Mouse (Mus musculus) myocyte (in vitro differentiated cells): ENCODE results near the gene Pam. TPM values are rescaled to one million over a fixed set of nuclear protein-coding genes. Genes with fewer than 3 reads are reported as not detected.

ENCODE experiments used
- H3K27me3 ChIP-seq: one replicate; pipeline ENCODE4 v1.6.1; 2011; ENCODE audit not compliant: control insufficient read depth, insufficient read depth, insufficient read length
- H3K36me3 ChIP-seq: one replicate; pipeline ENCODE4 v1.6.1; 2011; ENCODE audit not compliant: control insufficient read depth, insufficient read depth
- H3K4me2 ChIP-seq: one replicate; pipeline ENCODE4 v1.6.1; 2011; ENCODE audit warnings: low read depth, control low read depth
- H3K4me3 ChIP-seq: one replicate; pipeline ENCODE4 v1.5.1; 2011; ENCODE audit warnings: mild to moderate bottlenecking, control low read depth, moderate library complexity
- H3K79me2 ChIP-seq: one replicate; pipeline ENCODE4 v1.6.1; 2011; ENCODE audit not compliant: control insufficient read depth, insufficient read depth
- H3ac ChIP-seq: one replicate; pipeline ENCODE4 v1.6.1; 2011; ENCODE audit not compliant: control insufficient read depth, insufficient read length
- CEBPB ChIP-seq: IDR thresholded peaks from 2 replicates; pipeline ENCODE4 v1.6.1; 2011; ENCODE audit warnings: mild to moderate bottlenecking, moderate library complexity; ENCODE audit not compliant: poor library complexity, insufficient read depth, severe bottlenecking
- E2F4 ChIP-seq: IDR thresholded peaks from one replicate; pipeline ENCODE4 v1.6.1; 2011; ENCODE audit warnings: mild to moderate bottlenecking, control low read depth, moderate library complexity; ENCODE audit not compliant: insufficient read depth
- MAX ChIP-seq: IDR thresholded peaks from one replicate; pipeline ENCODE4 v1.6.1; 2011; ENCODE audit warnings: low read depth, mild to moderate bottlenecking, control low read depth
- MYOD1 ChIP-seq, 3 experiments: IDR thresholded peaks; one replicate each; pipeline ENCODE4 v1.6.1; 2011; ENCODE audit warnings: control low read depth in 2 of 3, low read depth in 2 of 3, mild to moderate bottlenecking in 2 of 3, moderate library complexity in 1 of 3; ENCODE audit not compliant: insufficient read length in 2 of 3, control insufficient read depth in 1 of 3
- MYOG ChIP-seq, 3 experiments: IDR thresholded peaks; one replicate each; pipeline ENCODE4 v1.6.1; 2011; ENCODE audit warnings: control low read depth in 2 of 3, low read depth in 2 of 3, mild to moderate bottlenecking in 2 of 3; ENCODE audit not compliant: insufficient read length in 2 of 3, control insufficient read depth in 1 of 3, insufficient read depth in 1 of 3
- POLR2A ChIP-seq: IDR thresholded peaks from one replicate; pipeline ENCODE4 v1.6.1; 2011; ENCODE audit warnings: low read depth, mild to moderate bottlenecking, control low read depth, moderate library complexity; ENCODE audit not compliant: insufficient read length
- POLR2AphosphoS2 ChIP-seq: IDR thresholded peaks from one replicate; pipeline ENCODE4 v1.6.1; 2011; ENCODE audit warnings: low read depth, control low read depth; ENCODE audit not compliant: insufficient read length
- REST ChIP-seq: IDR thresholded peaks from one replicate; pipeline ENCODE4 v1.6.1; 2011; ENCODE audit warnings: mild to moderate bottlenecking, control low read depth, moderate library complexity; ENCODE audit not compliant: insufficient read depth, insufficient read length
- SRF ChIP-seq: IDR thresholded peaks from one replicate; pipeline ENCODE4 v1.6.1; 2011; ENCODE audit warnings: low read depth; ENCODE audit not compliant: control insufficient read depth, insufficient read length
- TCF12 ChIP-seq: IDR thresholded peaks from one replicate; pipeline ENCODE4 v1.6.1; 2011; ENCODE audit warnings: mild to moderate bottlenecking, control low read depth; ENCODE audit not compliant: poor library complexity, insufficient read depth, severe bottlenecking
- TCF3 ChIP-seq: IDR thresholded peaks from one replicate; pipeline ENCODE4 v1.6.1; 2011; ENCODE audit warnings: low read depth, control low read depth; ENCODE audit not compliant: insufficient read length
- USF1 ChIP-seq: IDR thresholded peaks from one replicate; pipeline ENCODE4 v1.6.1; 2011; ENCODE audit warnings: low read depth, mild to moderate bottlenecking, control low read depth, moderate library complexity
- polyA plus RNA-seq: library from polyadenylated mRNA; unstranded; fragments of >200 nt; fragmentation: generic; extraction: Trizol; gene quantifications from one replicate; pipeline ENCODE4 v1.2.1, GENCODE M21; 2012; ENCODE audit warnings: missing spikeins

The Pam gene
- polyA plus RNA-seq, 1 experiment: 29.4 TPM

GRCm38 (mm10) chr1:97827566-97827965 is 267.9 kb downstream of the Pam start:
- H3K36me3 ChIP-seq: no peaks in the 10 kb centered on the region
- H3K4me3 ChIP-seq: no peak overlapping the region
- no peak overlapping the region for H3ac ChIP-seq
- H3K27me3 ChIP-seq: no peaks in the 10 kb centered on the region
- TF ChIP-seq USF1 (no peak), CEBPB (no peak), MYOD1 (IDR thresholded peaks at IDR 0.05; ENCODE audit: control insufficient read depth in 1 of 3, insufficient read length in 2 of 3, low read depth in 2 of 3) (no peak), MYOG (IDR thresholded peaks at IDR 0.05; ENCODE audit: control insufficient read depth in 1 of 3, insufficient read depth in 1 of 3, insufficient read length in 2 of 3, low read depth in 2 of 3) (no peak), TCF3 (no peak), E2F4 (no peak), SRF (no peak), POLR2A (no peak), REST (no peak)
- H3K4me2 ChIP-seq: no peak overlapping the region
- no peaks in the 10 kb centered on the region for H3K79me2 ChIP-seq

DNA sequence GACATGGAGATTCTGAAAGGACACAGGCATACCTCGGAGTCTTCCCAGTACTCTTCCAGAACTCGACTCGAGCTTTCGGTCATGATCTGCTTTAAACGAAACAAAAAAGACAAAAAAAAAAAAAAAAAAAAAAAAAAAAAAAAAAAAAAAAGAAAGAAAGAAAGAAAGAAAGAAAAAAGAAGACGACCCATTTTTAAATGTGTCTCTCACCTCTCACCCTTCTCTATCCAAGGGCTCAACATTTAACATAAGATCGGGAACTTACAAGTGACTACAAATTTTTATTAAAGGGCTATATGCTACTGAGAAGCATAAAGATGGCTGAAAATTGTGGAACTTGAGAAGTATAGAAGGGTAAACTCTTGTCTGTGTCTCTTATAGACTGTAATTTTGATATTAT is 272.5 kb downstream of the Pam start:
- H3K36me3 ChIP-seq: no peaks in the 10 kb centered on the region
- H3K79me2 ChIP-seq: no peaks in the 10 kb centered on the region
- no peak overlapping the region for H3K4me2 ChIP-seq
- no peak overlapping the region for H3ac ChIP-seq
- no peaks in the 10 kb centered on the region for H3K27me3 ChIP-seq
- TF ChIP-seq USF1 (no peak), CEBPB (no peak), E2F4 (no peak), MYOD1 (IDR thresholded peaks at IDR 0.05; ENCODE audit: control insufficient read depth in 1 of 3, insufficient read length in 2 of 3, low read depth in 2 of 3) (no peak), REST (no peak)
- no peak overlapping the region for H3K4me3 ChIP-seq

GRCm38 (mm10) chr1:97822203-97822602 is 273.2 kb downstream of the Pam start:
- no peak overlapping the region for H3ac ChIP-seq

GRCm38 (mm10) chr1:97821282-97821681 is 274.2 kb downstream of the Pam start:
- Histone ChIP-seq H3ac (no peak overlapping the region), H3K36me3 (no peaks in the 10 kb centered on the region), H3K79me2 (no peaks in the 10 kb centered on the region), H3K4me3 (no peak overlapping the region), H3K27me3 (no peaks in the 10 kb centered on the region), H3K4me2 (no peak overlapping the region)
- TF ChIP-seq POLR2AphosphoS2: no peak
- no peak for TF ChIP-seq USF1
- no peak for TF ChIP-seq SRF
- no peak for TF ChIP-seq TCF3
- no peak for TF ChIP-seq TCF12
- TF ChIP-seq MYOD1 (IDR thresholded peaks at IDR 0.05; ENCODE audit: control insufficient read depth in 1 of 3, insufficient read length in 2 of 3, low read depth in 2 of 3): no peak
- TF ChIP-seq E2F4: no peak
- no peak for TF ChIP-seq REST
- TF ChIP-seq MAX: no peak
- TF ChIP-seq MYOG (IDR thresholded peaks at IDR 0.05; ENCODE audit: control insufficient read depth in 1 of 3, insufficient read depth in 1 of 3, insufficient read length in 2 of 3, low read depth in 2 of 3): no peak
- TF ChIP-seq CEBPB: no peak
- no peak for TF ChIP-seq POLR2A

More at GRCm38 (mm10) chr1:97822203-97822602, 273.2 kb downstream of the Pam start:
- Histone ChIP-seq H3K4me2 (no peak overlapping the region), H3K79me2 (no peaks in the 10 kb centered on the region), H3K36me3 (no peaks in the 10 kb centered on the region), H3K4me3 (no peak overlapping the region), H3K27me3 (no peaks in the 10 kb centered on the region)
- TF ChIP-seq CEBPB (no peak), POLR2A (no peak), TCF3 (no peak), E2F4 (no peak), MAX (no peak)

- Histone ChIP-seq H3K36me3 (no peaks in the 10 kb centered on the region), H3ac (no peak overlapping the region), H3K4me3 (no peak overlapping the region), H3K79me2 (no peaks in the 10 kb centered on the region), H3K4me2 (no peak overlapping the region), H3K27me3 (no peaks in the 10 kb centered on the region)
- TF ChIP-seq E2F4 (no peak), MYOD1 (IDR thresholded peaks at IDR 0.05; ENCODE audit: control insufficient read depth in 1 of 3, insufficient read length in 2 of 3, low read depth in 2 of 3) (no peak), TCF3 (no peak)
Measured at GRCm38 (mm10) chr1:97809255-97809912, 286.1 kb downstream of the Pam start.
